Mouse (Mus musculus) forebrain, postnatal 0 days (tissue): ENCODE measurements around the gene Bsdc1. TPM values are rescaled to one million over a fixed set of nuclear protein-coding genes. Genes with fewer than 3 reads are reported as not detected.

Source experiments
- ATAC-seq: fragments of 200-750 bp; cut with Nextera tagmentation; 2 replicates; pipeline ENCODE4 v1.8.0; 2017; ENCODE audit warnings: mild to moderate bottlenecking, moderate library complexity
- DNase-seq: peaks from one replicate; pipeline ENCODE4 v3.0.0-alpha.2; 2015
- H3K27ac ChIP-seq: fragments of 300-500 bp; sonication (generic); 2 replicates; pipeline ENCODE4 v1.5.1; 2014; ENCODE audit warnings: low read depth, mild to moderate bottlenecking, antibody characterized with exemption, low read length, moderate library complexity, mixed read lengths
- H3K27me3 ChIP-seq: fragments of 300-500 bp; sonication (generic); 2 replicates; pipeline ENCODE4 v1.6.1; 2014; ENCODE audit warnings: mild to moderate bottlenecking, low read length, mixed read lengths; ENCODE audit not compliant: insufficient read depth
- H3K36me3 ChIP-seq: fragments of 300-500 bp; sonication (generic); 2 replicates; pipeline ENCODE4 v1.6.1; 2014; ENCODE audit warnings: mild to moderate bottlenecking, moderate library complexity; ENCODE audit not compliant: insufficient read depth
- H3K4me1 ChIP-seq: fragments of 300-500 bp; sonication (generic); 2 replicates; pipeline ENCODE4 v1.6.1; 2014; ENCODE audit warnings: antibody characterized with exemption; ENCODE audit not compliant: insufficient read depth
- H3K4me2 ChIP-seq: fragments of 300-500 bp; sonication (generic); 2 replicates; pipeline ENCODE4 v1.6.1; 2014; ENCODE audit warnings: low read depth, mild to moderate bottlenecking, moderate library complexity
- H3K4me3 ChIP-seq: fragments of 300-500 bp; sonication (generic); 2 replicates; pipeline ENCODE4 v1.5.1; 2014; ENCODE audit warnings: low read depth, low read length, mixed read lengths
- H3K9ac ChIP-seq: fragments of 300-500 bp; sonication (generic); 2 replicates; pipeline ENCODE4 v1.6.1; 2014; ENCODE audit warnings: mild to moderate bottlenecking
- H3K9me3 ChIP-seq: fragments of 300-500 bp; sonication (generic); 2 replicates; pipeline ENCODE4 v1.6.1; 2016; ENCODE audit warnings: low read length
- CTCF ChIP-seq: sonication (generic); IDR thresholded peaks from 2 replicates; pipeline ENCODE4 v1.5.1; 2016; ENCODE audit warnings: antibody characterized with exemption, control low read depth, low read depth
- WGBS: fragments of 180-500 bp; shearing (Covaris S2); extraction: QIAGEN DNeasy Blood & Tissue Kit; methylation state at CpG from one replicate; pipeline ENCODE4 v1.1.7; 2014; 5-methylcytosine and 5-hydroxymethylcytosine counted together
- polyA plus RNA-seq: library from polyadenylated mRNA; unstranded; fragments of >200 nt; fragmentation: Nextera tagmentation; extraction: Ambion mirVana; gene quantifications from 2 replicates; pipeline ENCODE4 v1.2.1, GENCODE M21; 2015
- total RNA-seq: library from RNA; depleted of rRNA; stranded (reverse); fragments of >200 nt; gene quantifications from 2 replicates; pipeline ENCODE4 v1.2.3, GENCODE M21; 2014

The Bsdc1 gene
- total and polyA plus RNA-seq, 2 experiments from 2014 or later: 28.4 to 61.6 TPM

DNA sequence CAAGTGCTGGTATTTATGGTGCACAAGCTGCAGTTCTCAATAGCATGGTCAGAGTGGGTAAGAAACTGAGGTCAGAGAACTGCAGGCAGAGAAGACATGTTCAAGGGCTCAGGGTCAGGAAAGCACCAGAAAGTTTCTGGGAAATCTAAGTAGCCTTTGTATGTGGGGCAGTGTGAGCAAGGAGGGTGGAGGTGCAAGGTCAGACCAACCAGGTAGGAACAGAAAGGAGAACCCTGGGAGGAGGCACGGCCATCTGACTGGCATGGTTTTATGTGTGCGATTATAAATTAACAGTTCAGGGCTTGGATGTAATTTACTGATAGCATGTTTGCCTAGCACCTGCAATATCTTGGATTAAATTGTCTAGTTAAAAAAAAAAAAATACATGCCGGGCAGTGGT lies 1.7 kb upstream of the Bsdc1 start:
- peaks cover 7% of the 10 kb centered on the region for H3K4me1 ChIP-seq
- no peak for TF ChIP-seq CTCF
- WGBS: 92% methylated on average over 3 of the region's 3 CpGs
- no peaks in the 10 kb centered on the region for H3K27me3 ChIP-seq
- DNase-seq: no peak
- no peak overlapping the region for H3K27ac ChIP-seq
- no peak for ATAC-seq
- H3K36me3 ChIP-seq: peaks cover 9% of the 10 kb centered on the region; the same call in 1 of the 2 replicates
- no peaks in the 10 kb centered on the region for H3K9me3 ChIP-seq
- H3K9ac ChIP-seq: no peak overlapping the region
- H3K4me2 ChIP-seq: no peak overlapping the region
- no peak overlapping the region for H3K4me3 ChIP-seq

DNA sequence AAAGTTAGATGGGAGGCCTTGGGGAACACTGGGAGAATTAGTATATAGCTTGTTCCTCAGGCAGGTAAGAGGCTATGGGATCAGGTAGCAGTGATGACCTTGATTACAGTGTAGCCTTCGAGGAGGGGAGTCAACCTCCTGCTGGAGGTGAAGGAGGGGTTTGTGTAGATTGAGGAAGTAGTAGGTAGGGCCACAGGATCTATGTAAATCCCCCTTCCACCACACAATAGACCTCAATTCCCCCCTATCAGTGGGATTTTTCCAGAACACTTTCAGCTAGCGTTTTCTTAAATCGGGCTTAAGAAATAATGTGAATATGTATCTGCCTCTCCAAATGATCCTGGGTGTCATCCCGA lies 576 bp upstream of the Bsdc1 start:
- Histone ChIP-seq H3K9ac (peak overlapping the region; percentile 56), H3K27ac (peak overlapping the region; percentile 90), H3K4me1 (peaks cover 7% of the 10 kb centered on the region), H3K36me3 (peaks cover 19% of the 10 kb centered on the region), H3K27me3 (no peaks in the 10 kb centered on the region), H3K9me3 (no peaks in the 10 kb centered on the region), H3K4me3 (peak overlapping the region; percentile 90), H3K4me2 (peak overlapping the region; percentile 49)
- ATAC-seq (peak; percentile 7), DNase-seq (no peak)
- no peak for TF ChIP-seq CTCF
- 0% methylated on average over 4 of the region's 4 CpGs for WGBS

GRCm38 (mm10) chr4:129462118-129462517 lies 737 bp downstream of the Bsdc1 start:
- Histone ChIP-seq H3K36me3 (peaks cover 32% of the 10 kb centered on the region), H3K27me3 (no peaks in the 10 kb centered on the region), H3K9me3 (no peaks in the 10 kb centered on the region), H3K4me2 (peak overlapping the region; percentile 83), H3K4me1 (peaks cover 7% of the 10 kb centered on the region), H3K4me3 (peak overlapping the region; percentile 90), H3K9ac (peak overlapping the region; percentile 84), H3K27ac (peak overlapping the region; percentile 80)
- WGBS: 22% methylated on average over 3 of the region's 3 CpGs
- ATAC-seq (no peak), DNase-seq (no peak)
- TF ChIP-seq CTCF: no peak

- no peak for DNase-seq
- ATAC-seq: no peak
- Histone ChIP-seq H3K9ac (no peak overlapping the region), H3K27me3 (no peaks in the 10 kb centered on the region), H3K4me1 (peaks cover 7% of the 10 kb centered on the region), H3K4me2 (no peak overlapping the region), H3K9me3 (no peaks in the 10 kb centered on the region), H3K27ac (no peak overlapping the region), H3K4me3 (no peak overlapping the region), H3K36me3 (peaks cover 42% of the 10 kb centered on the region)
- 89% methylated on average over 24 of the region's 24 CpGs for WGBS
- no peak for TF ChIP-seq CTCF
Observed at GRCm38 (mm10) chr4:129463097-129464059, 2.0 kb downstream of the Bsdc1 start.

DNA sequence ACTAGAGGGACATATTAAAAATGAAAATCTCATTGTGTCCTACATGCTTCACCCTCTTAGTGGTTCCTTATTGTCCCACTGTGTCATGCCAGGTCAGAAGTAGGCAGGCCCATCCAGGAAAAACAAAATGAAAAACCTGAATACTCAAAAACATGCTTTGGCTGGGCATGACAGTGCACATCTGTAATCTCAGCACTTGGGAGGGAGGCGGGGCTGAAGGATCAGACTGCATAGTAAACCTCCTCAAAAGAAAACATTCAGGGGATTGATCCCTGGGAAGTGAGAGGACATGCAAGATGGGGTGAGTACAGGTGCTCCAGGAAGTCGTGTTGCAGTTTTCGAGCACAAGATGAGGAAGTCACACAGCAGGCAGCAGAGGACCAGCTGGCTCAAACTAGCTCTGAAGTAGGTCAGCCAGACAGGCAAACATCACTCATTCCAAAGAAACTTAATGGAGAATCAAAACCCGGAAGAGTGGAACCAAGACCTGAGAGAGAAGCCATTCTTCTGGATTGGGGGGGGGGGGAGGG lies 3.0 kb downstream of the Bsdc1 start:
- no peak overlapping the region for H3K9ac ChIP-seq
- no peaks in the 10 kb centered on the region for H3K27me3 ChIP-seq
- H3K9me3 ChIP-seq: no peaks in the 10 kb centered on the region
- H3K36me3 ChIP-seq: peaks cover 51% of the 10 kb centered on the region
- 84% methylated on average over 4 of the region's 4 CpGs for WGBS
- no peak overlapping the region for H3K4me3 ChIP-seq
- DNase-seq (no peak), ATAC-seq (no peak)
- H3K27ac ChIP-seq: no peak overlapping the region
- peaks cover 7% of the 10 kb centered on the region for H3K4me1 ChIP-seq
- no peak for TF ChIP-seq CTCF
- no peak overlapping the region for H3K4me2 ChIP-seq

- TF ChIP-seq CTCF: no peak
- DNase-seq: no peak
- no peak for ATAC-seq
- Histone ChIP-seq H3K4me1 (no peaks in the 10 kb centered on the region), H3K9ac (no peak overlapping the region), H3K36me3 (peaks cover 73% of the 10 kb centered on the region), H3K4me3 (no peak overlapping the region), H3K27ac (no peak overlapping the region), H3K27me3 (no peaks in the 10 kb centered on the region), H3K9me3 (no peaks in the 10 kb centered on the region), H3K4me2 (no peak overlapping the region)
- 92% methylated on average over 11 of the region's 11 CpGs for WGBS
Observed at GRCm38 (mm10) chr4:129476047-129476446, 14.7 kb downstream of the Bsdc1 start.

GRCm38 (mm10) chr4:129479863-129480262 lies 18.5 kb downstream of the Bsdc1 start:
- no peak for TF ChIP-seq CTCF
- H3K27ac ChIP-seq: no peak overlapping the region
- ATAC-seq: no peak
- no peaks in the 10 kb centered on the region for H3K27me3 ChIP-seq
- H3K4me2 ChIP-seq: no peak overlapping the region
- H3K4me3 ChIP-seq: no peak overlapping the region
- H3K9ac ChIP-seq: no peak overlapping the region
- no peak for DNase-seq
- peaks cover 64% of the 10 kb centered on the region for H3K36me3 ChIP-seq
- H3K9me3 ChIP-seq: no peaks in the 10 kb centered on the region
- H3K4me1 ChIP-seq: no peaks in the 10 kb centered on the region
- 90% methylated on average over 3 of the region's 3 CpGs for WGBS
